Mouse (Mus musculus) lung, postnatal 0 days (tissue): ENCODE data around the gene Dnal4. TPM values are rescaled to one million over a fixed set of nuclear protein-coding genes. Genes with fewer than 3 reads are reported as not detected.

Experiments
- ATAC-seq: fragments of 200-750 bp; cut with Nextera tagmentation; 2 replicates; pipeline ENCODE4 v1.8.0; 2017; ENCODE audit warnings: moderate library complexity
- DNase-seq: peaks from one replicate; pipeline ENCODE4 v3.0.0-alpha.2; 2016; ENCODE audit warnings: low spot score
- H3K27ac ChIP-seq: fragments of 300-500 bp; sonication (generic); 2 replicates; pipeline ENCODE4 v1.5.1; 2014; ENCODE audit warnings: antibody characterized with exemption, mild to moderate bottlenecking, low read length, mixed read lengths
- H3K27me3 ChIP-seq: fragments of 300-500 bp; sonication (generic); replicated peaks from 2 replicates; pipeline ENCODE4 v1.6.1; 2014; ENCODE audit warnings: low read length, mixed read lengths; ENCODE audit not compliant: insufficient read depth
- H3K36me3 ChIP-seq: fragments of 300-500 bp; sonication (generic); 2 replicates; pipeline ENCODE4 v1.6.1; 2014; ENCODE audit warnings: low read length, mixed read lengths; ENCODE audit not compliant: insufficient read depth
- H3K4me1 ChIP-seq: fragments of 300-500 bp; sonication (generic); 2 replicates; pipeline ENCODE4 v1.6.1; 2014; ENCODE audit warnings: antibody characterized with exemption, low read depth, low read length, mixed read lengths; ENCODE audit not compliant: insufficient read depth
- H3K4me2 ChIP-seq: fragments of 300-500 bp; sonication (generic); replicated peaks from 2 replicates; pipeline ENCODE4 v1.6.1; 2014; ENCODE audit warnings: low read depth, mild to moderate bottlenecking, low read length, moderate library complexity, mixed read lengths
- H3K4me3 ChIP-seq: fragments of 300-500 bp; sonication (generic); 2 replicates; pipeline ENCODE4 v1.5.1; 2014; ENCODE audit warnings: low read depth, low read length
- H3K9ac ChIP-seq: fragments of 300-500 bp; sonication (generic); replicated peaks from 2 replicates; pipeline ENCODE4 v1.6.1; 2014; ENCODE audit warnings: low read depth, mild to moderate bottlenecking
- H3K9me3 ChIP-seq: fragments of 300-500 bp; sonication (generic); 2 replicates; pipeline ENCODE4 v1.6.1; 2016; ENCODE audit warnings: low read length, mixed read lengths
- CTCF ChIP-seq: IDR thresholded peaks from 2 replicates; pipeline ENCODE4 v1.5.1; 2016; ENCODE audit warnings: antibody characterized with exemption, mild to moderate bottlenecking
- EP300 ChIP-seq: IDR thresholded peaks from 2 replicates; pipeline ENCODE4 v1.6.1; 2016; ENCODE audit warnings: antibody characterized with exemption, mild to moderate bottlenecking, control low read depth
- WGBS: fragments of 180-500 bp; shearing (Covaris S2); extraction: QIAGEN DNeasy Blood & Tissue Kit; methylation state at CpG from one replicate; pipeline ENCODE4 v1.1.7; 2014; 5-methylcytosine and 5-hydroxymethylcytosine counted together
- polyA plus RNA-seq: library from polyadenylated mRNA; unstranded; fragments of >200 nt; fragmentation: Nextera tagmentation; extraction: Ambion mirVana; gene quantifications from 2 replicates; pipeline ENCODE4 v1.2.1, GENCODE M21; 2015

Gene Dnal4
- polyA plus RNA-seq, 1 experiment from 2014 or later, result 52.4 TPM

DNA sequence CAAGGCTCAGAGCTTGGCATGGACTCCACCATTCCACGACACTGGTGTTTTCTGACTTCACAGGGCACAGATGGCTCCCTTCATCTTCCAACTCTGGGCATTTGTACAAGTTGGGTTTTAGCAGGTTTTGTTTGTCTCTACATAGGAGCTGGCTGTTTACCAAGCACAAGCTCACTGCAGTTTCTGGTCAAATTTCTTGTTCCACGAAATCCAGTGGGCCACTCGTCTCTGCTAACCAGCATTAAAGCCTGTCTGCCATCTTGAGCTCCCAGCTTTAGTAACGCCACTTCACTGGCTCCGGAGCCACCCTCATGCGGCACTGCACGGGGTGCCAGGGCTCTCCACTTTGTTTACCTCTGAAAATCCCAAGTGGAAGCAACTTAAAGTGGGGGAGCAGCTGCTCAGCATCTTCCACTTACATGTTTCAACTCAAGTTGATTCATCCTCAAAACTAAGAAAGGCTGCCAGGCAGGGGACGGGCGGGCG lies 11.0 kb downstream of the Dnal4 start:
- ATAC-seq (peak; percentile 17; the same call in 1 of the 2 replicates), DNase-seq (no peak)
- Histone ChIP-seq H3K4me3 (no peak overlapping the region), H3K27me3 (no peaks in the 10 kb centered on the region), H3K4me2 (no peak overlapping the region), H3K9ac (no peak overlapping the region), H3K36me3 (no peaks in the 10 kb centered on the region), H3K27ac (no peak overlapping the region), H3K4me1 (peaks cover 16% of the 10 kb centered on the region; the same call in 1 of the 2 replicates), H3K9me3 (no peaks in the 10 kb centered on the region)
- TF ChIP-seq CTCF (no peak), EP300 (no peak)
- WGBS, result 51% methylated on average over 10 of the region's 10 CpGs

DNA sequence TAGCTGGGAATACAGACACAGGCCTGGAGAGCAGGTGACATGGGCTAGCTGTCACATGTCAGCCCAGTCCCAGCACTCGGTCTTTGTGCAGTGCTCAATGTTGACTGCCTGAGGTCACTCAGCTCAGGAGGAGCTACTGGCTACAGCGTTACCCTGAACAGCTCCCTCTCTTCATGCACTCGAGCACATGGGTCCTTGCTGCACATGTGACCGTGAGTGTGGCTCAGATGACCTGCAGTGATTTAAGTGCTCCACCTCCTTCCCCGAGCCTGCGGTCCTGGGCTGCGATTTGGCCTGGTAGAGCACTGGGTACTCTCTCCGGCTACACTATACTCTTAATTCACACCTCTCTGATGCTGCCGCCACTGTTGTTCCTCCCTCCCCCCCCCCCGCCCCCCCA lies 11.5 kb downstream of the Dnal4 start:
- TF ChIP-seq EP300 (no peak), CTCF (no peak)
- no peak overlapping the region for H3K9ac ChIP-seq
- no peaks in the 10 kb centered on the region for H3K36me3 ChIP-seq
- H3K4me2 ChIP-seq, result no peak overlapping the region
- no peak overlapping the region for H3K27ac ChIP-seq
- no peak overlapping the region for H3K4me3 ChIP-seq
- no peaks in the 10 kb centered on the region for H3K9me3 ChIP-seq
- no peaks in the 10 kb centered on the region for H3K27me3 ChIP-seq
- WGBS, result 43% methylated on average over 8 of the region's 10 CpGs
- peak; percentile 69 for ATAC-seq
- peak; percentile 50 for DNase-seq
- H3K4me1 ChIP-seq, result peaks cover 16% of the 10 kb centered on the region; the same call in 1 of the 2 replicates

DNA sequence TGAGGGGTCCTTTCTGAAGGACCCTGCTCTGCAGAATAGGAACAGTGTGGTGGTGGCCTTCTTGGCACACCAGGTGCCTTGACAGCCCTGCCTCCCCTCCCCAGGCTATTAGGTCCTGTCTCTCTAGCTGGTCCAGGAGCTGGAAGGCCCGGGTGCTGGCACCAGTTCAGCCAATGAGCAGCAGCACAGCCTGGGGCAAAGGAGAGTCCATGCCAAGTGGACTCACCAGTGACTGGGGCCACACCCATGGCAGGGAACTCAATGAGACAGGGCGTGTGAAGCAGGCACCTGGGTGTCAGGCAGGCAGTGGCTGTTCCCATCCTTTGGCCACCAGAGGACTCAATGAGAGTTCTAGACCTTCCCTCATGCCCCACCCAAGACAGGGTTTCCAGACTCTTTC lies 12.3 kb downstream of the Dnal4 start:
- no peaks in the 10 kb centered on the region for H3K36me3 ChIP-seq
- no peak overlapping the region for H3K27ac ChIP-seq
- H3K4me1 ChIP-seq, result peaks cover 16% of the 10 kb centered on the region; the same call in 1 of the 2 replicates
- DNase-seq (no peak), ATAC-seq (no peak)
- TF ChIP-seq EP300, result no peak
- no peak for TF ChIP-seq CTCF
- no peak overlapping the region for H3K9ac ChIP-seq
- 45% methylated on average over 2 of the region's 2 CpGs for WGBS
- H3K4me2 ChIP-seq, result no peak overlapping the region
- no peaks in the 10 kb centered on the region for H3K27me3 ChIP-seq
- H3K9me3 ChIP-seq, result no peaks in the 10 kb centered on the region
- no peak overlapping the region for H3K4me3 ChIP-seq

DNA sequence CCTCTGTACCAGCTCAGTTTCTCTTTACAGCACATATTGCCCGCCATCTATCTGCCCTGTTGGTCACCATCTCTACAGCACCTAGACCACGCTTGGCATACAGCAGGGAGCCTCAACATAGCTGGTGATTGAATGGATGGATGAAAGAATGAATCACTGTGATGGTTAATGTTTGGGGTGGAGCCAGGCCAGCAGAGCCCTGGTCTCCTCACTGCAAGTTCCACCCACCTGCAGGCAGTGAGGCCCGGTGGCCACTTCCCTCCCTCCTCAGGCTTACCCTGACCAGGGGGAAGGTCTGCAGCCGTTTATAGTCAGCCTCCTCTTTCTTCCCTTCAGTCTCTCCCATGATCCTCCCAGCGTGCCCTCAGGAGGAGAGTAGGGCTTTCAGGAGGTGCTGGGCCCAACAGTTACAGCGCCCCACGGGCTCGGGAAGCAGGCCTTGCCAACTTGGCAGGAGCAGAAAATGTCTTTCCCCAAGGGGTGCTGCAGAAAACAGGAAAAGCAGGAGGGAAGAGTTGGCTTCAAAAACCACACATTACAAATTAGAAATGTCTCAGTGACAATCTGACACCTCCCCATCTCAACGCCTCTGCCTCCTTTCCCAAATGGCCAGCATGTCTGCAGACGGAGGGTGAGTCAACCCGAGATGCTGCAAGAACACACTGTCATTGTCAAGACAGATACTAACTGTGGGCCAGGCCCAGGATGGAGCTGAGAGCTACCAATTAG lies 12.9 kb downstream of the Dnal4 start:
- Histone ChIP-seq H3K4me1 (peaks cover 16% of the 10 kb centered on the region; the same call in 1 of the 2 replicates), H3K36me3 (no peaks in the 10 kb centered on the region), H3K9ac (no peak overlapping the region), H3K27me3 (no peaks in the 10 kb centered on the region), H3K9me3 (no peaks in the 10 kb centered on the region), H3K4me3 (no peak overlapping the region), H3K27ac (no peak overlapping the region), H3K4me2 (no peak overlapping the region)
- no peak for DNase-seq
- ATAC-seq, result no peak
- WGBS, result 75% methylated on average over 11 of the region's 11 CpGs
- no peak for TF ChIP-seq CTCF
- TF ChIP-seq EP300, result no peak

DNA sequence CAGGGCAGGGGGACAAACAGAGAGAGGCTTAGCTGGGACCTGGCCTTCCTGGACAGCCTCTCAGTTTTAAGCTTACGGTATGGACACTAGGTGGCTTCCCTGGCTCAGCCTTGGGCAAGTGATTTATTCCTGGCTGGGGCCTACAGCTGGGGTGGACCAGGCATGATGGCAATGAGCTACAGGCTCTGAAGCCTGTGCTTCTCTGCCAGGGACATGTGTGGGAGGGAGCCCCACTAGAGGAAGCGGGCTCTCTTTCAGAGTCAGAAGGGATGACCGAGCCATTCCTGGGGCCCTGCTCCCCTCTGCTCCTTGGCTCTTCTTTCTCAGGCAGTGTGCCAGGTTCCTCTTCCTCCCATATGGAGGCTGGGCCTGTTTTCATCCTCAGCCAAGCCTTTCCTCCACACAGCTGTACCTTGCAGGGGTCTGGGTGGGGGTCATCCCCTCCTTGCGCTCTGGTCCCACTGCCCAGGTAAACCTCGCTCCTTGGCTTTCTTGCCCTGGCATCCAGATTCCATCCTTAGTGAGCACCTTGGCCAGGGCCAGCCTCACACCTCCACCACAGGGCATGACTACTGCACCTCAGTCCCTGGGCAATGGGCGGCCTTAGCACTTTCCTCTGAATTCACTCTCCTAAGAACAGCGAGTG lies 13.9 kb downstream of the Dnal4 start:
- Histone ChIP-seq H3K4me1 (peaks cover 13% of the 10 kb centered on the region; the same call in 1 of the 2 replicates), H3K27ac (no peak overlapping the region), H3K9ac (no peak overlapping the region), H3K9me3 (no peaks in the 10 kb centered on the region), H3K4me3 (no peak overlapping the region), H3K36me3 (no peaks in the 10 kb centered on the region), H3K27me3 (no peaks in the 10 kb centered on the region), H3K4me2 (no peak overlapping the region)
- ATAC-seq, result no peak
- WGBS, result 87% methylated on average over 7 of the region's 7 CpGs
- DNase-seq, result no peak
- no peak for TF ChIP-seq EP300
- TF ChIP-seq CTCF, result no peak

DNA sequence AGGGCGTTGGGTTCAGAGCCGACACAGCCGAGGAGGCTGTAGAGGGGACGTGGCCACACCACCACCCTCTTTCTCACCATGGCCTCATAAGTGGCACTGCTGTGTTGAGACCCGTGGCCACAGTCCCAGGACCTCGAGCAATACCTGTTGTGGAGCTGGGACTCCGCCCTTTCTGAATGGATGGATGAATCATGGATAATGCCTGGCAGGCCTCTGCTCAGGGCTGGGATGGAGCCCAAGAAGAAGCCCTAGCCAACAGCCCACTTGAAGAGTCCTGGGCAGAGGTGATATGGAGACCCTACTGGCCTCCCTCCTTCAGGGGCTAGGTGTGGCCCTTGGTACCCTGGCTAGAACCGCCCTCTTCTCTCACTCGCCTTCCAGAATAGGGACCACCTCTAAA lies 14.6 kb downstream of the Dnal4 start:
- no peak overlapping the region for H3K27ac ChIP-seq
- ATAC-seq, result no peak
- no peak overlapping the region for H3K4me2 ChIP-seq
- peaks cover 7% of the 10 kb centered on the region; the same call in 1 of the 2 replicates for H3K4me1 ChIP-seq
- H3K4me3 ChIP-seq, result no peak overlapping the region
- no peaks in the 10 kb centered on the region for H3K36me3 ChIP-seq
- no peak overlapping the region for H3K9ac ChIP-seq
- H3K27me3 ChIP-seq, result no peaks in the 10 kb centered on the region
- no peak for DNase-seq
- WGBS, result 89% methylated on average over 9 of the region's 9 CpGs
- no peaks in the 10 kb centered on the region for H3K9me3 ChIP-seq
- no peak for TF ChIP-seq CTCF
- TF ChIP-seq EP300, result no peak
